Comparison of ENCODE assay signal across 15 mouse cellular contexts in genomic region chr4:130883820-130884533, GRCm38 (mm10). TPM values are rescaled to one million over a fixed set of nuclear protein-coding genes. Genes with fewer than 3 reads are reported as not detected.
DNase-seq lines count a peak whose midpoint lies in the region; ATAC-seq and TF ChIP-seq lines count a peak whose summit lies in the region.
"Had no signal": no experiment of that assay in that cellular context is flagged by ENCODE, and none has a peak within 500 bp of the region (broad histone marks: within the 10 kb centered on the region; RNA-seq: fewer than 3 reads in every experiment).

No protein-coding gene starts in this region.

- H3K4me3 ChIP-seq in midbrain, embryonic 13.5 days (replicated peaks), result no peak overlapping the region
- no peak overlapping the region for H3K4me3 ChIP-seq in midbrain, embryonic 16.5 days (ENCODE audit: low read depth, low read length)
- no peak overlapping the region for H3K4me3 ChIP-seq in forebrain, postnatal 0 days (ENCODE audit: low read depth, low read length)
- H3K4me3 ChIP-seq in gastrocnemius, adult 2 months, result no peak overlapping the region
- H3K4me3 ChIP-seq: heart, embryonic 15.5 days had no signal

- WGBS in midbrain, embryonic 13.5 days, result 38% methylated on average over 13 of the region's 13 CpGs
- 24% methylated on average over 13 of the region's 13 CpGs for WGBS in midbrain, embryonic 16.5 days
- 27% methylated on average over 13 of the region's 13 CpGs for WGBS in forebrain, postnatal 0 days

- H3K9ac ChIP-seq in midbrain, embryonic 13.5 days (replicated peaks), result no peak overlapping the region
- no peak overlapping the region for H3K9ac ChIP-seq in midbrain, embryonic 16.5 days (ENCODE audit: low read depth, low read length)
- no peak overlapping the region for H3K9ac ChIP-seq in forebrain, postnatal 0 days
- H3K9ac ChIP-seq: heart, embryonic 15.5 days had no signal

- peak; percentile 59; the same call in 1 of the 2 replicates for ATAC-seq in midbrain, embryonic 13.5 days
- no peak for ATAC-seq in midbrain, embryonic 16.5 days
- ATAC-seq in forebrain, postnatal 0 days, result 0 out of 2 replicates have a peak, but pooled peaks have one; percentile 16

- no peak for TF ChIP-seq CTCF in forebrain, postnatal 0 days (IDR thresholded peaks at IDR 0.05; ENCODE audit: low read depth)
- TF ChIP-seq CTCF in gastrocnemius, adult 2 months (IDR thresholded peaks at IDR 0.05), result no peak

- no peak overlapping the region for H3K27ac ChIP-seq in midbrain, embryonic 13.5 days
- H3K27ac ChIP-seq in midbrain, embryonic 16.5 days (ENCODE audit: low read length), result no peak overlapping the region
- H3K27ac ChIP-seq in forebrain, postnatal 0 days (ENCODE audit: low read depth, low read length), result no peak overlapping the region
- H3K27ac ChIP-seq in gastrocnemius, adult 2 months, result no peak overlapping the region
- H3K27ac ChIP-seq: heart, embryonic 15.5 days; macrophage had no signal

- intact Hi-C loops in gastrocnemius, adult 2 months (cut with DNase I), result no loop called here

- H3K27me3 ChIP-seq in midbrain, embryonic 13.5 days, result peaks cover 40% of the 10 kb centered on the region
- no peaks in the 10 kb centered on the region for H3K27me3 ChIP-seq in midbrain, embryonic 16.5 days (ENCODE audit: control insufficient read depth, insufficient read depth, low read depth, low read length)
- H3K27me3 ChIP-seq in forebrain, postnatal 0 days (ENCODE audit: insufficient read depth, low read length), result no peaks in the 10 kb centered on the region

- no peaks in the 10 kb centered on the region for H3K9me3 ChIP-seq in midbrain, embryonic 13.5 days
- H3K9me3 ChIP-seq in midbrain, embryonic 16.5 days (replicated peaks; ENCODE audit: control insufficient read depth, low read length, poor library complexity, severe bottlenecking), result no peaks in the 10 kb centered on the region
- H3K9me3 ChIP-seq in forebrain, postnatal 0 days (ENCODE audit: low read length), result no peaks in the 10 kb centered on the region
- H3K9me3 ChIP-seq: G1E; heart, embryonic 15.5 days had no signal

- DNase-seq in cerebellum, adult 11-12 months, result peak; percentile 45
- no peak for DNase-seq in cerebellum, adult 8-10 months
- DNase-seq in forebrain, postnatal 0 days, result no peak
- no peak for DNase-seq in adrenal gland, postnatal 36 days
- DNase-seq in gastrocnemius, adult 2 months, result no peak
- DNase-seq in B cell, adult 2 months, result no peak
- DNase-seq: kidney, adult 9 months; layer of hippocampus, postnatal 36 days; spleen, adult 18-20 months had no signal

- no peaks in the 10 kb centered on the region for H3K36me3 ChIP-seq in midbrain, embryonic 13.5 days
- H3K36me3 ChIP-seq in midbrain, embryonic 16.5 days (ENCODE audit: control insufficient read depth, insufficient read depth, low read length), result no peaks in the 10 kb centered on the region
- no peaks in the 10 kb centered on the region for H3K36me3 ChIP-seq in forebrain, postnatal 0 days (ENCODE audit: insufficient read depth)
- H3K36me3 ChIP-seq: G1E; heart, embryonic 15.5 days had no signal

- no peak overlapping the region for H3K4me2 ChIP-seq in midbrain, embryonic 13.5 days (replicated peaks)
- no peak overlapping the region for H3K4me2 ChIP-seq in midbrain, embryonic 16.5 days (ENCODE audit: low read length)
- H3K4me2 ChIP-seq in forebrain, postnatal 0 days (ENCODE audit: low read depth), result no peak overlapping the region
- H3K4me2 ChIP-seq: heart, embryonic 15.5 days; liver, embryonic 11.5 days had no signal

- H3K4me1 ChIP-seq in midbrain, embryonic 13.5 days (replicated peaks), result peaks cover 17% of the 10 kb centered on the region
- peaks cover 4% of the 10 kb centered on the region; the same call in 1 of the 2 replicates for H3K4me1 ChIP-seq in midbrain, embryonic 16.5 days (ENCODE audit: control insufficient read depth, insufficient read depth, low read length)
- no peaks in the 10 kb centered on the region for H3K4me1 ChIP-seq in forebrain, postnatal 0 days (ENCODE audit: insufficient read depth)

RNA-seq across cellular contexts. Expression of gene Laptm5, which starts 28.9 kb away (rescaled TPM):
- polyA plus RNA-seq in midbrain, embryonic 13.5 days (2015; fragmentation: Nextera tagmentation; extraction: Ambion mirVana), result 21.8 and 23.7 TPM in 2 replicates
- 22.0 and 22.3 TPM in 2 replicates for polyA plus RNA-seq in midbrain, embryonic 16.5 days (2015; fragmentation: Nextera tagmentation; extraction: Ambion mirVana)
- total RNA-seq in forebrain, postnatal 0 days (2014; rRNA removed), result 17.5 and 25.5 TPM in 2 replicates
- 30.2 and 34.3 TPM in 2 replicates for polyA plus RNA-seq in forebrain, postnatal 0 days (2015; fragmentation: Nextera tagmentation; extraction: Ambion mirVana)
- 10 to 100 TPM; 21.7 to 31.3 TPM for total RNA-seq in adrenal gland, postnatal 36 days (2021)
- 1 to 10 TPM; 2.5 to 5.3 TPM for total RNA-seq in gastrocnemius, adult 2 months (2021)
